Mouse (Mus musculus): Measurements from ENCODE around the gene 2310061I04Rik. TPM values are rescaled to one million over a fixed set of nuclear protein-coding genes. Genes with fewer than 3 reads are reported as not detected.

2310061I04Rik gene
- polyA plus RNA-seq, 1 experiment, result 29.0 TPM

DNA sequence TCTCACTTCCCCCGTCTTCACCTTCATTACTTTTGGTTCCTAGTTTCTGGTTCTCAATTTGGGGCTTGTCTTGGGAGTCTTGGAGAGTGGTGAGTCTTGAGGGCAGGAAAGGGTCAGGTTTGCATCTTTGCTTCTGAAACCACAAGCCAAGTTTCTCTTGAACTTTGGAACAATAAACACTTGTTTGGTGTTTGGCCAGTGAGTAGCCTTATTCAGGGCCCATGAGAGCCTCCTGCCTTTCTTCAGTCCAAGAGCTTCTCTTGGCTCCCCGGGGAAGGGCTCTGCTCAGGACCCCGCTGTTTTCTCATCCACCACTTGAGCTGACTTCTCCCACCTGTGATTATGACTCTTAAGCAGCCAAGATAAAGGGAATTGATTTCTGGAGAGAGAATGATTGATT lies 25.3 kb upstream of the 2310061I04Rik start:
- Histone ChIP-seq H3K27ac (ENCODE audit: insufficient read depth, low read length) (no peak overlapping the region), H3K4me3 (ENCODE audit: insufficient read depth, low read length) (no peak overlapping the region), H3K4me1 (ENCODE audit: control insufficient read depth, insufficient read depth, low read length) (peaks cover 5% of the 10 kb centered on the region)
- TF ChIP-seq CTCF (IDR thresholded peaks at IDR 0.05; ENCODE audit: borderline replicate concordance, insufficient read depth, low read length) (no peak), POLR2A (IDR thresholded peaks at IDR 0.05; ENCODE audit: low read depth, low read length) (peak; percentile 31; the same call in 1 of the 2 replicates)

DNA sequence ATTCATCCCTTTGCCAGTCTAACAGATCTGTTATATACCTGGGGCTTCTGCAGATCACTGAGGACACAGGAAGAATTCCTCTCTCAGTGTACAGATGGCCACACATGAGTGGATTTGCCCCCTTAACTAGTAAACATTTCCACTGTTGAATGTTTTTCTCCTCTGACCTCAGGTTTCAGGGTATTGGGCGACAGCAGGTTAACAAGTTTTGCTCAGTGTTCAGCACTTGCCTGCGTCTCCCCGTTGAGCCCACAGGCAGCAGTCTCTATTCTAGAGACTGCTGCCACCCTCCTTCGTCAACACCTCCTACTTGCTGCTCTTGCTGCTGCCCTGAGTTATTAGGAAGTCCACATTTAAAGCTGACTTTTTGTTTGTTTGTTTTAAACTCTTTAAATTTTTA lies 24.5 kb upstream of the 2310061I04Rik start:
- TF ChIP-seq POLR2A (IDR thresholded peaks at IDR 0.05; ENCODE audit: low read depth, low read length) (peak; percentile 58; the same call in 1 of the 2 replicates), CTCF (IDR thresholded peaks at IDR 0.05; ENCODE audit: borderline replicate concordance, insufficient read depth, low read length) (no peak)
- no peak overlapping the region for H3K4me3 ChIP-seq (ENCODE audit: insufficient read depth, low read length)
- peaks cover 5% of the 10 kb centered on the region for H3K4me1 ChIP-seq (ENCODE audit: control insufficient read depth, insufficient read depth, low read length)
- H3K27ac ChIP-seq (ENCODE audit: insufficient read depth, low read length), result no peak overlapping the region

DNA sequence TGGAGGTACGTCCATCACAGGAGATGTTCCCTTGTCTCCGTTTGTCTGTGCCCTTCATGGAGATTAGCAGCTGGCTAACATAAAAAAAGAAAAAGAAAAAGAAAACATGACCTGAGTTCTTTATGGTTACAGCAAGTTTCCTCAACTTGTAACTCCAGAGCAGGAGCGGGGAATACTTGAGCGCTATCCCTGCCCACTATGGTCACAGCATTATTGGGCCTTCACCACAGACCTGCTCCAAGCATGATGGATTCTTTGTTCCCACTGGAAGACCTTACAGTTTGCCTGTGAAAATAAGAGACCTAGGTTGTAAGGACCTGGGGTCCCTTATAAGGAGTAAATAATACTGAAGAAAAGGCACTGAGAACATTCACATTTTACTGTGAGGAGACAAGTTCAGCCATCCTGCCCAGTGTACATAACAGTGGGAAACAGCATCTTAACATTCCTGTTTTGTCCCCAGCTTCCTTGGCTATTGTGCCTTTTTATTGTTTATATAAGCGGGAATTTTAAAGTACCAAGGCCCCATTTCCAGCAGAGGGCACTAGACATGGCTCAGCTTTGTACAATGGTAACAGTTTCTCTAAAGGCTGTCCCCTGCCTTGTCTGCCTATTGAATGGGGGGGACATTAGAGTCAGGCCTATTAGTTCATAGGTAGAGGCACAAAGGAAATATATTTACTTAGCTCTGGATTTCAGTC lies 23.8 kb upstream of the 2310061I04Rik start:
- H3K4me3 ChIP-seq (ENCODE audit: insufficient read depth, low read length), result no peak overlapping the region
- H3K27ac ChIP-seq (ENCODE audit: insufficient read depth, low read length), result no peak overlapping the region
- peaks cover 5% of the 10 kb centered on the region for H3K4me1 ChIP-seq (ENCODE audit: control insufficient read depth, insufficient read depth, low read length)
- TF ChIP-seq POLR2A (IDR thresholded peaks at IDR 0.05; ENCODE audit: low read depth, low read length) (peak; percentile 54), CTCF (IDR thresholded peaks at IDR 0.05; ENCODE audit: borderline replicate concordance, insufficient read depth, low read length) (no peak)

DNA sequence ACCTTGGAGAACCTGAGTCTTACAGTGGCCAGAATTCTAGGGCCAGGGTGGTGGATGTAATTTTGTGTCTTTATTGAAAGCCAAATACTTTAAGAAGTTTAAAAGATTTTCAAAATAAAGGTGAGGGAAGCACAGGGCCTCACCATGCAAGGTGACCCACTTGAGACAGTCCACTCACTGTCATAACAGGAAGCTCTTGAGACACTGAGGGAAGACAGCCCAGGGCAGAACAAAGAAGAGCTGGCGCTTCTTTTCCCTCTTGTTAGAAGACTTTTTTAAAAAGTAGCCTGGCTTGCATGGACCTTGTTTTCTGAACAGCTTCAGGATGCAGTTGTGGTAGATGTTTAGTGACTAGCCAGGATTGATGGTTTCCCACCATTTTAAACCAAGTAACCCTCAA lies 23.2 kb upstream of the 2310061I04Rik start:
- no peak overlapping the region for H3K27ac ChIP-seq (ENCODE audit: insufficient read depth, low read length)
- H3K4me3 ChIP-seq (ENCODE audit: insufficient read depth, low read length), result no peak overlapping the region
- peaks cover 5% of the 10 kb centered on the region for H3K4me1 ChIP-seq (ENCODE audit: control insufficient read depth, insufficient read depth, low read length)
- no peak for TF ChIP-seq CTCF (IDR thresholded peaks at IDR 0.05; ENCODE audit: borderline replicate concordance, insufficient read depth, low read length)
- peak; percentile 7 for TF ChIP-seq POLR2A (IDR thresholded peaks at IDR 0.05; ENCODE audit: low read depth, low read length)

DNA sequence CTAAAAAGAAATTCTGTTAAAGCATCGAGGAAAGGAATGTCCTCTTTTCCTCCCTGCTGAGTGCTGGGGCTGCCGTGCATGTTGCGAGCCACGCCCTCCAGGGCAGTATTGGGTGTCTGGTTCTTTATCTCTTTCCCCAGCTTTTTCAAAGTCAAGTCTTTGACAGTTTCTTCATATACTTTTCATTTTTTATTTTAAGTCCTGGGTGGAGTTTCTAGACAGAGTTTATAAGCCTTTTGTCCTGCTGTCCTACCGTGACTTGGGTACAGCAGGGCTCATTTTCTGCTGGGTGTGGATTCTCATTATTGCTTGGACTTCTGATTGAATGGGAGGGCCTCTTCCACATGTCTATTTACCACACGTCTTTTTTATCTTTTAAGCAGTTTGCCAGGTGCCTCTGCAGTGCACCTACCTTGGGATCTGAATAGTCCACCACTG lies 22.7 kb upstream of the 2310061I04Rik start:
- Histone ChIP-seq H3K4me3 (ENCODE audit: insufficient read depth, low read length) (no peak overlapping the region), H3K4me1 (ENCODE audit: control insufficient read depth, insufficient read depth, low read length) (peaks cover 5% of the 10 kb centered on the region), H3K27ac (ENCODE audit: insufficient read depth, low read length) (no peak overlapping the region; the same call in 1 of the 2 replicates)
- TF ChIP-seq CTCF (IDR thresholded peaks at IDR 0.05; ENCODE audit: borderline replicate concordance, insufficient read depth, low read length) (no peak), POLR2A (IDR thresholded peaks at IDR 0.05; ENCODE audit: low read depth, low read length) (peak; percentile 5)

DNA sequence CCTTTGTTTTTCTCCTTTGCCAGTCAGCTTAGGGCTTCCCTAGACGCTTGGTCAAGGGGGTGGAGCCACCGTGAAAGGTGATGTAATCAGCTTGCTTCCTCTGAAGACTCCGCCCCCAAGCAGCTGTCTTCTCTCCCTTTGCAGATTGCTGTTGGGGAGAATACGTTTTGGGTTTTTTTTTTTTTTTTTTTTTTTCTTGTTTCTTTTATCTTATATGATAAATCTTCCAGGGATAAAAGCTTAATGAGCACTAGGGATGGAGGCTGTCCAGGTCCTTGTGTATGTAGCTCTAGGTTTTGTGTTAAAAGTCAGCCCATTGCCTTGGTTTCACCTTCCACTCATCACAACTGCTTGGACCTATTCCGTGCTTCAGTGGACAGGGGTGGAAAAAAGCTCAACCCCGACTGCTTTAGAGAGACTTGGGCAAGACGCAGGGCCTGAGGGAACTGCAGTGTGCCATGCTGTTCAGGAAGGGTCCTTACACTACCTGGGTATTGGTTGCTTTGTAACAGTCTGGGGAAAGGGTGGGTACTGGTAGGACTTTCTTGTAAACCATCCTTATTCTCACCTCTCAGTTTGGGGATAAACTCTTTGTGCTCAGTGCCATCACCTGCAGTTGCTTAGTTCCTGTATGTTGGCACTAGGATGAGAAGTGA lies 22.0 kb upstream of the 2310061I04Rik start:
- Histone ChIP-seq H3K4me1 (ENCODE audit: control insufficient read depth, insufficient read depth, low read length) (peaks cover 5% of the 10 kb centered on the region), H3K27ac (ENCODE audit: insufficient read depth, low read length) (peak overlapping the region; percentile 93), H3K4me3 (ENCODE audit: insufficient read depth, low read length) (peak overlapping the region; percentile 47)
- TF ChIP-seq CTCF (IDR thresholded peaks at IDR 0.05; ENCODE audit: borderline replicate concordance, insufficient read depth, low read length) (no peak), POLR2A (IDR thresholded peaks at IDR 0.05; ENCODE audit: low read depth, low read length) (peak; percentile 82)

DNA sequence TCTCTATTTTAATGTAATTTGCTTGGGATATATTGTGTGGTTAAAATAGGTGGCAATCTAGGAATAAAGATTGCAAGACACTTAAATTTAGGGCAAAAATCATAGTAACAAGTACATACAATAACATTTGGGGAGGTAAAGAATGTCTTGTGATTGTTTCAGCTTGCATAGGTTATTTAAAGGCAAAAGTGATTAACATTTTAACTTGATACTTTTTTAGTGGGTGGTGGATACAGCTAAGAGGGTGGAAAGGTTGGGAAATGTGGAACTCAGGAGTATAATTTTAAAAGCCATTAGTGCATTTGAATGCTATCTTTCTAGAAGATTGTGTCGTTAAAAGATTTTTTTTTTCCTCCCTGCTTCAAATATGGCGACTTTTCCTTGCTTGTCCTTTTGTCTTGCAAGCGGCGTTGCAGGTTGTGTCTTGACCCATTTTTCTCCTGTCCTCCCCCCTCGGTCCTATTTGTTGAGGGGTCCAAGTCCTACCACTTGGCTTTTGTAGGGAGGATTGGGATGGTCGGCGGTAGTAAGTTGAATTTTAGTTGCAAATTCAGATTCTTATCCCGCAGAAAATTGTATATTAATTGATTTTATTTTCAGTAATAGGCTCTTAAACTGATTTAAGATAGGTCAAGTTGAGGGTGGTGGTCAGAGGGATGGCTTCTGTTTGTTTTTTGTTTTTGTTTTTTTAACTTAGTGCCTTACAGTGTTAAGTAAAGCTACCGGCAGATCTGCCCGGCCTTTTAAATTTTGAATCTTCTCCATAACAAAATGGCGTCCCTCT lies 21.2 kb upstream of the 2310061I04Rik start:
- Histone ChIP-seq H3K4me1 (ENCODE audit: control insufficient read depth, insufficient read depth, low read length) (peaks cover 5% of the 10 kb centered on the region), H3K4me3 (ENCODE audit: insufficient read depth, low read length) (peak overlapping the region; percentile 93), H3K27ac (ENCODE audit: insufficient read depth, low read length) (peak overlapping the region; percentile 93)
- TF ChIP-seq POLR2A (IDR thresholded peaks at IDR 0.05; ENCODE audit: low read depth, low read length) (peak; percentile 87), CTCF (IDR thresholded peaks at IDR 0.05; ENCODE audit: borderline replicate concordance, insufficient read depth, low read length) (no peak)

DNA sequence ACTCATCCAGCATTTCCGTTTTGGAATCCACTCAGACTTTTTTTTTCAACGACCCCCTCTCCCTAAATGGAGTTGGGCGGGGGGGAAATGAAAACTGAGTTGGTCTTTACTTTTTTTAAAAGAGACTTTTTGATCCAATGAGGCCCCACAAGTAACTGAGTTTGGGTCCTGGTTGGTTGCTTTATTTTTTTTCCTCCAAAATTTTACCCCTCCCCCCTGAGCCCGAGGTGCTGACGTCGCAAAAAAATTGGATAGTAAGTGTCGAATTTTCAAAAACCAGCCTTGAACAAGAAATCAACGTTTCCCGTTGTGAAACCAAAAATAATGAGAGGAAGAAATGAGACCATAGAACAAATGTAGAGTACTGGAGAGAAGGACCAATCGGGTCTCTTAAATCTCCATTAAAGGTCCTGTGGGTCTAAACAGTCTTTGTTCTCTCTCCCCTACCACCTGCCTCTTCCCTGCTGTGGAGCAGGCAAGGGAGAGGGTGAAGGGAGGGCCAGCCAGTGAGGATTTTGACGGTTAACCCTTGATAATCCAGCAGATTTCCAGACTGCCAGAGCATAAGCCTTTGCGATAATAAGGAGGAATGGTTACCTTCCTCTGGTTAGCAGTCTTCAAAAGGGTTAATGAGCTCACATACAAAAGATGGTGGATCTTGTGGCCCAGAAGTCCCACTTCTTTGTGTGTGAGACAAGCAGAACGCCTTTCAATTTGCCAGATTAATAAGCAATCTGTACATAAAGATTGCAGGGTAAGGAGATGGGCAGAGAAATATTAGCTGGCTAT lies 20.4 kb upstream of the 2310061I04Rik start:
- H3K27ac ChIP-seq (ENCODE audit: insufficient read depth, low read length), result peak overlapping the region; percentile 93
- H3K4me1 ChIP-seq (ENCODE audit: control insufficient read depth, insufficient read depth, low read length), result peaks cover 5% of the 10 kb centered on the region
- peak overlapping the region; percentile 93 for H3K4me3 ChIP-seq (ENCODE audit: insufficient read depth, low read length)
- no peak for TF ChIP-seq CTCF (IDR thresholded peaks at IDR 0.05; ENCODE audit: borderline replicate concordance, insufficient read depth, low read length)
- peak; percentile 84 for TF ChIP-seq POLR2A (IDR thresholded peaks at IDR 0.05; ENCODE audit: low read depth, low read length)

DNA sequence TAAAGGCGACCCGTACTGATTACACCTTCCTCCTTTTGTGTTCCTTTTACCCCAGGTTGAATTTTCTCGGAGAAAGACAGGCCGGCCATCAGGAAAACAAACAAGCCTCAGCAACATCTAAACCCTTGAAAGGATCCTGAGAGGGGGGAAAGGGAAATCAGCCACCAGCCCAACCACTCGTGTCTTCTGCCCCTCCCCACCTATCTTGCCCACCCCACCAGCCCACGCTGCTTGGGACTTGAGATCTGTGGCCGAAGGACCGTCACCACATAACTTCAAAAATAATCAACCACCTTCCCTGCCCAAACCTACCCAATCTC lies 19.9 kb upstream of the 2310061I04Rik start:
- no peak; the same call in 1 of the 2 replicates for TF ChIP-seq POLR2A (IDR thresholded peaks at IDR 0.05; ENCODE audit: low read depth, low read length)
- TF ChIP-seq CTCF (IDR thresholded peaks at IDR 0.05; ENCODE audit: borderline replicate concordance, insufficient read depth, low read length), result no peak
- peaks cover 5% of the 10 kb centered on the region for H3K4me1 ChIP-seq (ENCODE audit: control insufficient read depth, insufficient read depth, low read length)
- H3K27ac ChIP-seq (ENCODE audit: insufficient read depth, low read length), result peak overlapping the region; percentile 93

More for the DNA sequence above, 19.9 kb upstream of the 2310061I04Rik start:
- peak overlapping the region; percentile 93 for H3K4me3 ChIP-seq (ENCODE audit: insufficient read depth, low read length)
